Mouse (Mus musculus): ENCODE data around the gene Lrrc31.

Lrrc31 gene

GRCm38 (mm10) chr3:30695661-30696060 is 4.0 kb downstream of the Lrrc31 start:
- no peak for DNase-seq (ENCODE audit: inconsistent age in 2 of 2, low spot score in 1 of 2)

GRCm38 (mm10) chr3:30690976-30691375 is 8.7 kb downstream of the Lrrc31 start:
- DNase-seq (ENCODE audit: inconsistent age in 2 of 2, low spot score in 1 of 2), result no peak

GRCm38 (mm10) chr3:30687216-30687615 is 12.4 kb downstream of the Lrrc31 start:
- no peak for DNase-seq (ENCODE audit: inconsistent age in 2 of 2, low spot score in 1 of 2)

- DNase-seq (ENCODE audit: inconsistent age in 2 of 2, low spot score in 1 of 2), result no peak
Observed at GRCm38 (mm10) chr3:30683190-30683589, 16.5 kb downstream of the Lrrc31 start.

GRCm38 (mm10) chr3:30658486-30658885 is 41.2 kb downstream of the Lrrc31 start:
- DNase-seq (ENCODE audit: inconsistent age in 2 of 2, low spot score in 1 of 2), result no peak

GRCm38 (mm10) chr3:30655937-30656336 is 43.7 kb downstream of the Lrrc31 start:
- no peak for DNase-seq (ENCODE audit: inconsistent age in 2 of 2, low spot score in 1 of 2)

GRCm38 (mm10) chr3:30650062-30650841 is 49.4 kb downstream of the Lrrc31 start:
- DNase-seq (ENCODE audit: inconsistent age in 2 of 2, low spot score in 1 of 2), result peak in 1 of 2 experiments; percentile 29

GRCm38 (mm10) chr3:30648466-30648865 is 51.2 kb downstream of the Lrrc31 start:
- DNase-seq (ENCODE audit: inconsistent age in 2 of 2, low spot score in 1 of 2), result no peak

GRCm38 (mm10) chr3:30647440-30648090 is 52.1 kb downstream of the Lrrc31 start, which contains the start of gene Lrrc34:
Lrrc34 (minus strand) TSS chr3:30647869.
- DNase-seq (ENCODE audit: inconsistent age in 2 of 2, low spot score in 1 of 2), result peak; percentile 9 to 46

GRCm38 (mm10) chr3:30646761-30647160 is 52.9 kb downstream of the Lrrc31 start:
- DNase-seq (ENCODE audit: inconsistent age in 2 of 2, low spot score in 1 of 2), result no peak

- DNase-seq (ENCODE audit: inconsistent age in 2 of 2, low spot score in 1 of 2), result no peak
Observed at GRCm38 (mm10) chr3:30644207-30644606, 55.4 kb downstream of the Lrrc31 start, which contains the start of gene Lrriq4. Lrriq4 (plus strand) TSS chr3:30644507.

GRCm38 (mm10) chr3:30635629-30636028 is 64.0 kb downstream of the Lrrc31 start:
- no peak for DNase-seq (ENCODE audit: inconsistent age in 2 of 2, low spot score in 1 of 2)

- DNase-seq (ENCODE audit: inconsistent age in 2 of 2, low spot score in 1 of 2), result no peak
Observed at GRCm38 (mm10) chr3:30633681-30634080, 66.0 kb downstream of the Lrrc31 start.

Measured in adrenal gland, adult (tissue).